Mouse (Mus musculus) left cerebral cortex, postnatal 4 days (tissue): ENCODE results near the gene Cenpx. TPM values are rescaled to one million over a fixed set of nuclear protein-coding genes. Genes with fewer than 3 reads are reported as not detected.
"Not testable (repeated sequence)": the region's sequence is repeated elsewhere in the genome, so short reads cannot be mapped to it uniquely, and the experiment has no call there.

ENCODE experiments used
- DNase-seq: peaks from one replicate; pipeline ENCODE4 v3.0.0-alpha.2; 2022
- intact Hi-C: fragments of 180-260 bp; cut with DNase I; formaldehyde crosslinking; loops from one replicate; pipeline ENCODE4 v1.15.1; 2025
- total RNA-seq, 2 experiments: library from RNA; stranded (reverse); gene quantifications; 2 replicates each; pipeline ENCODE4 v1.2.3; 2021

Cenpx gene
- total RNA-seq = 10 to 100 TPM; 31.2 to 35.1 TPM

GRCm38 (mm10) chr11:120713580-120714518 lies at the start of gene Cenpx, which contains the start of gene Lrrc45:
Gene Cenpx, minus strand, starts transcription at chr11:120713738.
Gene Lrrc45, plus strand, starts transcription at chr11:120713925.
- peak; percentile 97 for DNase-seq
- intact Hi-C loops = loop anchor here (5.0 to 10.0 kb wide), 2 partner anchors 52 to 89 kb away; partner anchors contain the start of genes Notum and Sirt7

GRCm38 (mm10) chr11:120762672-120763041 lies 49.1 kb upstream of the Cenpx start, which contains the start of gene Hmga1b:
Gene Hmga1b, plus strand, starts transcription at chr11:120762794.
- intact Hi-C loops = not testable (repeated sequence)

GRCm38 (mm10) chr11:120761811-120762671 lies 48.5 kb upstream of the Cenpx start:
- DNase-seq = no peak
- intact Hi-C loops = no loop called here

More at GRCm38 (mm10) chr11:120762672-120763041, 49.1 kb upstream of the Cenpx start, which contains the start of gene Hmga1b:
- not testable (repeated sequence) for DNase-seq

- DNase-seq = no peak
- intact Hi-C loops = no loop called here
Observed at GRCm38 (mm10) chr11:120760236-120760635, 46.7 kb upstream of the Cenpx start.

GRCm38 (mm10) chr11:120751606-120752005 lies 38.1 kb upstream of the Cenpx start:
- no peak for DNase-seq
- intact Hi-C loops = no loop called here

GRCm38 (mm10) chr11:120749430-120749829 lies 35.9 kb upstream of the Cenpx start:
- intact Hi-C loops = no loop called here
- no peak for DNase-seq

GRCm38 (mm10) chr11:120747974-120748373 lies 34.4 kb upstream of the Cenpx start:
- no peak for DNase-seq
- intact Hi-C loops = no loop called here

GRCm38 (mm10) chr11:120744121-120744701 lies 30.7 kb upstream of the Cenpx start:
- DNase-seq = no peak
- intact Hi-C loops = no loop called here

- no peak for DNase-seq
- intact Hi-C loops = no loop called here
Observed at GRCm38 (mm10) chr11:120740981-120741380, 27.4 kb upstream of the Cenpx start.

- intact Hi-C loops = no loop called here
Observed at GRCm38 (mm10) chr11:120736424-120736823, 22.9 kb upstream of the Cenpx start.

GRCm38 (mm10) chr11:120733521-120733920 lies 20.0 kb upstream of the Cenpx start:
- intact Hi-C loops = no loop called here
- DNase-seq = no peak

More at GRCm38 (mm10) chr11:120736424-120736823, 22.9 kb upstream of the Cenpx start:
- no peak for DNase-seq

- no peak for DNase-seq
- intact Hi-C loops = no loop called here
Observed at GRCm38 (mm10) chr11:120731858-120732680, 18.5 kb upstream of the Cenpx start, which contains the start of gene Cbr2. Gene Cbr2, minus strand, starts transcription at chr11:120732114.

GRCm38 (mm10) chr11:120731395-120731794 lies 17.9 kb upstream of the Cenpx start:
- intact Hi-C loops = no loop called here

GRCm38 (mm10) chr11:120730331-120730870 lies 16.9 kb upstream of the Cenpx start:
- no peak for DNase-seq
- intact Hi-C loops = no loop called here

More at GRCm38 (mm10) chr11:120731395-120731794, 17.9 kb upstream of the Cenpx start:
- no peak for DNase-seq

GRCm38 (mm10) chr11:120729432-120730050 lies 16.0 kb upstream of the Cenpx start:
- intact Hi-C loops, DNase-seq: not testable (repeated sequence)

GRCm38 (mm10) chr11:120728530-120729240 lies 15.1 kb upstream of the Cenpx start:
- intact Hi-C loops = no loop called here
- DNase-seq = no peak

- intact Hi-C loops = no loop called here
- no peak for DNase-seq
Observed at GRCm38 (mm10) chr11:120727564-120727963, 14.0 kb upstream of the Cenpx start.

GRCm38 (mm10) chr11:120727169-120727527 lies 13.6 kb upstream of the Cenpx start, which contains the start of gene Dcxr:
Gene Dcxr, minus strand, starts transcription at chr11:120727281.
- DNase-seq = peak; percentile 75
- intact Hi-C loops = no loop called here
